Mouse (Mus musculus): Measurements from ENCODE around the gene Cd22. TPM values are rescaled to one million over a fixed set of nuclear protein-coding genes. Genes with fewer than 3 reads are reported as not detected.

Cd22 gene
- 0.25 and 0.26 TPM in 2 replicates for polyA plus RNA-seq (2012; rRNA removed)

DNA sequence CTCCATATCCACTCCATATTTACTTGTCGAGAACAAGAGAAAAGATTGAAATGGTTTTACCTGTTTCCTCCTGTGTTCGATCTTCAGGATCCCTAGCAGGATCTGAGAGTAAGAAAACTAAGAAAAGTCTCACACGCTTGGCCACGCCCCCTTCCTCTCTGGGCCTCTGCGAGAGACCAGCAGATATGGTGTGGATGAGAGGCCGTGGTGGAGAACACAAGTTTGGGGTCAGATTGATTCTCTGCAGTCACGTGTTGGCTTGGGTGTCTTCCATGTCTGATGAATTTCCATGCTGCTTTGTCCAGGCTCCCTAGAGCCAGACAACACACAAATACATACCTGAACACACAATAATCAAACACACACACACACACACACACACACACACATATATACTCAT is at the start of gene Cd22:
Gene Cd22, minus strand, starts transcription at position 167 of the 400 bp plus-strand sequence.

DNA sequence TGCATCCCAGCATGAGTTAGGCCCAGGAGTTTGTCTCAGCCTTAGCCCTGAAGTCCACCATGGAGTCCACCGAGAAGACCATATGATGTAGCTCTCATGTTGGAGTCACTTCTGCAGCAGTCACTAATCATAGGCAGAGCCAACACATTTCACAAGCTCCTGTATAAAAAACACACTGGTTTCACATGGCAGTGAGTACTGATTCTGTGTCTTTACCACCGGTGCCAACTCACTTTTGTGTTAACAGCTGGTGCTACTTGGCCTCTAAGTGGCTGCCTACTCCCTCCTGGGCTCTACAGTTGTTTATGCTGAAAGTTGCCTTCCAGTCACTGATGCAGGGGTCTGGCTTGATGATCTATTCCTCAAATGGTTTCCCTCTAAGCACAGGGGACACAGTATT is 44.4 kb upstream of the Cd22 start, which contains the start of gene Hamp2:
Gene Hamp2, minus strand, starts transcription at position 101 of the 400 bp plus-strand sequence.

DNA sequence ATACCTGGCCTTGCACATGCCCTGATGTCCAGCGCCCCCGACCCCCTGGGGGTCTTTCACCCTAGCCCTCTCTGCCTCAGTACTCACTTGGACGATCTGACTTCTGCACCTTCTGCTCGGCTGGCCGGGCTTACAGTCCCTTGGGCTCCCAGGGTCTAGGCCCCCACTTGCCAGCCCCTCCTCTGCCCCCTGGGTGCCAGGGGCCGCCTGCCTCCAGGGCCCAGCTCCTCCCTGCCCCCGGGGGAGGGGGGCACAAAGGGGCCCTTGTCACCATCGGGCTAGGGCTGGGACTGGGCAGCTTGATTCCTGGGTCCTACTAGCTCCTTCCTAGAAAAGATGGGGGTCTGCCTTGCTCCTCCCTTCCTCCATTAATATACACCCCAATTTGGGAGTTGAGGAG is 34.6 kb upstream of the Cd22 start, which contains the start of gene Mag:
Gene Mag, minus strand, starts transcription at position 142 of the 400 bp plus-strand sequence.

DNA sequence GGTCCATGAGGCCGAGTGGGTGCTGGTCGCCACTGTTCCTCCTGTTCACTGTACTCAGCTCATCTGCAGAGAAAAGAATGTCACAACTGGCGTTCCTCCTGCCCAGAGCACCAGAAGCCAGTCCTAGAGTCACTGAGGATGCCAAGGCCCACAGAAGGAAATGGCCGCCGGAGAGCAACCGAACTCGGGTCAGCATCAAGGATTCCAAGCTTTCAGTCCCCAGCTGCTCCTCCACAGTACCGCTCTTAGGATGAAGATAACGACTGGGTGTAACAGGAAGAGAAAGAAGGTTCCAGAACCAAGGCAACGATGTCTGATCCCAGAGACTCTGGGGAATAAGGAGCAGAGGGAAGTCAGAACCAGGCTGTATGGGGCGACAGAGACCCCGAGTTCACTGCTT is 18.7 kb downstream of the Cd22 start, which contains the start of gene Ffar1:
Gene Ffar1, minus strand, starts transcription at position 101 of the 400 bp plus-strand sequence.

DNA sequence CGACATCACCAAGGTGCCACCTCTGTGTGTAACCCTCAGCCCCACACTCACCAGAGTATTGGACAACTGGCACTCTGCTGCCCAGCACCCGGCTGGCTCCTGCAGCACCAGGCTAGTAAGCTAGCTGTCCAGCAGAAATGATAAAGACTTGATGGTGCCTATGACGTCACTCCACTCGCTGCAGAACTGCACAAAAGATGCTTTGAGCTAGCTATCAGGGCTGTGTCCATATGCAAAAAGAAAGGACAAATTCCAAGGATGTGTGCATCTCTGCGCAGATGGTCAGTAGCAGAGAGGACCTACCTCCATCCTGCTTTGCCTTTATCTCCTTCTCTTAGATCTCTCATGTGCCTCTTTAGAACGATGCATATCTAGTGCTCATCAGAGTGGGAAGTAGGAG is 24.1 kb downstream of the Cd22 start, which contains the start of gene Ffar3:
Gene Ffar3, minus strand, starts transcription at position 101 of the 400 bp plus-strand sequence.

DNA sequence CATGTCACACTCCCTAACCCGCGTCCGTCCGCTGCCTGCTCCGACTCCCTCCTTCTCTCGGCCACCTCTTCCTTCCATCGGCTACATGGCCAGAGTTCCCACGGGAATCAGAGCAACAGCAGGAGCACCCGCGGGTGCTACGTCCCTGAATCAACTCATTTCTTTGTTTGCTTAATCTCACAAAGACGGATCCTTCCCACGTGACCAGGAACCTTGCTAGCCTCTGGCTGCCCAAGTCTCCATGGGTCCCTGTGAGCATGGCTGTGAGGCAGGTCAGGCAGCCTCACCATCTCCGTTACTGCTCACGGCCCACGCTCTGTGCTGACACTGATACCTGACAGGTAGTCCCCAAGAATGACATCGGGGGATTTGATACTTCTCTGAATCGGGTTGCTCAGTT is 56.5 kb downstream of the Cd22 start, which contains the start of gene Ffar2:
Gene Ffar2, minus strand, starts transcription at position 101 of the 400 bp plus-strand sequence.

Other genes with a start within 250 kb of the Cd22 start
- gene Etv2, start 244.5 kb downstream of the Cd22 start, polyA plus RNA-seq (2012; rRNA removed) = not detected in 2 replicates
- 42.7 and 58.2 TPM in 2 replicates for gene Rbm42, start 230.0 kb downstream of the Cd22 start, polyA plus RNA-seq (2012; rRNA removed)
- gene Haus5, start 215.3 kb downstream of the Cd22 start, polyA plus RNA-seq (2012; rRNA removed) = 2.2 and 4.0 TPM in 2 replicates
- gene Pmis2, start 208.7 kb downstream of the Cd22 start, polyA plus RNA-seq (2012; rRNA removed) = not detected in 2 replicates
- 18.8 and 40.8 TPM in 2 replicates for gene 2200002J24Rik, start 181.4 kb downstream of the Cd22 start, polyA plus RNA-seq (2012; rRNA removed)
- gene Atp4a, start 168.1 kb downstream of the Cd22 start, polyA plus RNA-seq (2012; rRNA removed) = 1,538 and 2,919 TPM in 2 replicates
- 111 and 145 TPM in 2 replicates for gene Tmem147, start 150.8 kb downstream of the Cd22 start, polyA plus RNA-seq (2012; rRNA removed)
- gene Gapdhs, start 136.7 kb downstream of the Cd22 start, polyA plus RNA-seq (2012; rRNA removed) = not detected in 2 replicates
- 94.0 and 112 TPM in 2 replicates for gene Sbsn, start 128.9 kb downstream of the Cd22 start, polyA plus RNA-seq (2012; rRNA removed)
- 1,147 and 1,166 TPM in 2 replicates for gene Dmkn, start 116.6 kb downstream of the Cd22 start, polyA plus RNA-seq (2012; rRNA removed)
- 362 and 714 TPM in 2 replicates for gene Krtdap, start 92.4 kb downstream of the Cd22 start, polyA plus RNA-seq (2012; rRNA removed)
- 4.2 and 4.8 TPM in 2 replicates for gene Ffar2, start 56.6 kb downstream of the Cd22 start, polyA plus RNA-seq (2012; rRNA removed)
- gene Ffar3, start 24.2 kb downstream of the Cd22 start, polyA plus RNA-seq (2012; rRNA removed) = 0.10 TPM in 1 of 2 replicates, not detected in the other
- gene Ffar1, start 18.8 kb downstream of the Cd22 start, polyA plus RNA-seq (2012; rRNA removed) = 0.03 and 0.06 TPM in 2 replicates
- gene Mag, start 34.5 kb upstream of the Cd22 start, polyA plus RNA-seq (2012; rRNA removed) = 0.23 and 0.74 TPM in 2 replicates
- 198 and 246 TPM in 2 replicates for gene Hamp2, start 44.3 kb upstream of the Cd22 start, polyA plus RNA-seq (2012; rRNA removed)
- 3.0 and 4.3 TPM in 2 replicates for gene Hamp, start 63.7 kb upstream of the Cd22 start, polyA plus RNA-seq (2012; rRNA removed)
- gene Usf2, start 76.5 kb upstream of the Cd22 start, polyA plus RNA-seq (2012; rRNA removed) = 75.4 and 124 TPM in 2 replicates
- gene Lsr, start 93.1 kb upstream of the Cd22 start, polyA plus RNA-seq (2012; rRNA removed) = 247 and 370 TPM in 2 replicates
- 3.3 and 3.5 TPM in 2 replicates for gene Fam187b, start 93.4 kb upstream of the Cd22 start, polyA plus RNA-seq (2012; rRNA removed)
- 29.9 and 37.7 TPM in 2 replicates for gene Fxyd5, start 162.1 kb upstream of the Cd22 start, polyA plus RNA-seq (2012; rRNA removed)
- gene Fxyd7, start 171.1 kb upstream of the Cd22 start, polyA plus RNA-seq (2012; rRNA removed) = 4.0 and 8.9 TPM in 2 replicates
- 189 and 195 TPM in 2 replicates for gene Fxyd1, start 176.9 kb upstream of the Cd22 start, polyA plus RNA-seq (2012; rRNA removed)
- 5.3 and 7.5 TPM in 2 replicates for gene Lgi4, start 179.0 kb upstream of the Cd22 start, polyA plus RNA-seq (2012; rRNA removed)
- 369 and 371 TPM in 2 replicates for gene Fxyd3, start 196.4 kb upstream of the Cd22 start, polyA plus RNA-seq (2012; rRNA removed)
- 37.6 and 43.8 TPM in 2 replicates for gene Hpn, start 234.9 kb upstream of the Cd22 start, polyA plus RNA-seq (2012; rRNA removed)
- gene Scn1b, start 246.7 kb upstream of the Cd22 start, polyA plus RNA-seq (2012; rRNA removed) = 26.3 and 34.3 TPM in 2 replicates

Data from stomach, adult 2 months (tissue).